Mouse (Mus musculus) cerebellum, adult 2 months (tissue): ENCODE results near the gene Dbp. TPM values are rescaled to one million over a fixed set of nuclear protein-coding genes. Genes with fewer than 3 reads are reported as not detected.

Source experiments
- DNase-seq, 2 experiments: peaks; one replicate each; pipeline ENCODE4 v3.0.0; 2021
- H3K27ac ChIP-seq: fragments of 200-500 bp; 2 replicates; pipeline ENCODE4 v1.5.1; 2012; ENCODE audit warnings: low read length, control low read depth, inconsistent platforms; ENCODE audit not compliant: insufficient read depth
- H3K27me3 ChIP-seq: fragments of 200-500 bp; 2 replicates; pipeline ENCODE4 v1.6.1; 2012; ENCODE audit warnings: inconsistent platforms, mild to moderate bottlenecking, low read length, moderate library complexity; ENCODE audit not compliant: control insufficient read depth, insufficient read depth
- H3K4me1 ChIP-seq: fragments of 200-500 bp; 2 replicates; pipeline ENCODE4 v1.6.1; 2011; ENCODE audit warnings: low read length; ENCODE audit not compliant: control insufficient read depth, insufficient read depth
- H3K4me3 ChIP-seq: fragments of 200-500 bp; replicated peaks from 2 replicates; pipeline ENCODE3; 2011; ENCODE audit warnings: mild to moderate bottlenecking, low read depth, low read length, control low read depth; ENCODE audit not compliant: insufficient read depth
- CTCF ChIP-seq: fragments of 200-500 bp; IDR thresholded peaks from 2 replicates; pipeline ENCODE4 v1.5.1; 2011; ENCODE audit warnings: low read depth, mild to moderate bottlenecking, control low read depth, low read length, moderate library complexity, borderline replicate concordance; ENCODE audit not compliant: insufficient read depth
- POLR2A ChIP-seq: fragments of 200-500 bp; IDR thresholded peaks from 2 replicates; pipeline ENCODE4 v1.6.1; 2011; ENCODE audit warnings: low read length, control low read depth, borderline replicate concordance; ENCODE audit not compliant: insufficient read depth
- WGBS: fragments of 180-500 bp; shearing (Covaris S2); methylation state at CpG from one replicate; pipeline ENCODE4 v1.1.7; 2018; 5-methylcytosine and 5-hydroxymethylcytosine counted together
- polyA plus RNA-seq: library from polyadenylated mRNA; depleted of rRNA; stranded (reverse); fragments of >200 nt; gene quantifications from 2 replicates; pipeline ENCODE4 v1.2.3, GENCODE M21; 2012

Gene Dbp
- polyA plus RNA-seq, 1 experiment: 239 TPM

- 76% methylated on average over 6 of the region's 6 CpGs for WGBS
- no peaks in the 10 kb centered on the region for H3K4me1 ChIP-seq
- TF ChIP-seq CTCF (no peak), POLR2A (no peak)
- H3K4me3 ChIP-seq: no peak overlapping the region
- no peak overlapping the region for H3K27ac ChIP-seq
- H3K27me3 ChIP-seq: no peaks in the 10 kb centered on the region
- DNase-seq: no peak
These were observed 15.8 kb upstream of the Dbp start for GRCm38 (mm10) chr7:45689099-45689498.

GRCm38 (mm10) chr7:45689800-45690199, 15.1 kb upstream of the Dbp start:
- no peak overlapping the region for H3K27ac ChIP-seq
- 81% methylated on average over 11 of the region's 11 CpGs for WGBS

GRCm38 (mm10) chr7:45692364-45692763, 12.5 kb upstream of the Dbp start:
- no peak overlapping the region for H3K4me3 ChIP-seq
- no peak for DNase-seq
- H3K27ac ChIP-seq: no peak overlapping the region
- no peaks in the 10 kb centered on the region for H3K4me1 ChIP-seq
- TF ChIP-seq CTCF (no peak), POLR2A (no peak)
- no peaks in the 10 kb centered on the region for H3K27me3 ChIP-seq
- WGBS: 82% methylated on average over 2 of the region's 2 CpGs

More at GRCm38 (mm10) chr7:45689800-45690199, 15.1 kb upstream of the Dbp start:
- TF ChIP-seq CTCF: no peak
- no peak for TF ChIP-seq POLR2A
- no peak overlapping the region for H3K4me3 ChIP-seq
- no peaks in the 10 kb centered on the region for H3K4me1 ChIP-seq
- no peaks in the 10 kb centered on the region for H3K27me3 ChIP-seq
- no peak for DNase-seq

- Histone ChIP-seq H3K4me3 (no peak within 1 kb of the TSS), H3K4me1 (peaks cover 4% of the 10 kb centered on the region), H3K27ac (no peak within 1 kb of the TSS), H3K27me3 (no peaks in the 10 kb centered on the region)
- WGBS: 88% methylated on average over 50 of the region's 50 CpGs
- no peak for TF ChIP-seq POLR2A
- TF ChIP-seq CTCF: no peak
- no peak for DNase-seq
These were observed 10.8 kb upstream of the Dbp start, which contains the start of gene Sec1 for GRCm38 (mm10) chr7:45693921-45694591. TSS of gene Sec1 (minus strand) at chr7:45694402.

- no peak for DNase-seq
- WGBS: 21% methylated on average over 6 of the region's 6 CpGs
- H3K27me3 ChIP-seq: no peaks in the 10 kb centered on the region
- H3K4me3 ChIP-seq: no peak overlapping the region
- no peak for TF ChIP-seq POLR2A
- peaks cover 4% of the 10 kb centered on the region for H3K4me1 ChIP-seq
- H3K27ac ChIP-seq: no peak overlapping the region
These were observed 9.8 kb upstream of the Dbp start for GRCm38 (mm10) chr7:45695098-45695497.

- 89% methylated on average over 7 of the region's 7 CpGs for WGBS
- peak in 1 of 2 experiments; percentile 11 for DNase-seq
These were observed 7.0 kb upstream of the Dbp start for GRCm38 (mm10) chr7:45697894-45698293.

GRCm38 (mm10) chr7:45699523-45700141, 5.3 kb upstream of the Dbp start, which contains the start of gene Car11:
TSS of gene Car11 (plus strand) at chr7:45699843.
- 1% methylated on average over 35 of the region's 36 CpGs for WGBS
- peak; percentile 57 to 68 for DNase-seq
- TF ChIP-seq POLR2A: peak; percentile 42; the same call in 1 of the 2 replicates
- no peak for TF ChIP-seq CTCF
- Histone ChIP-seq H3K4me1 (peaks cover 10% of the 10 kb centered on the region), H3K4me3 (peak within 1 kb of the TSS; percentile 67), H3K27me3 (no peaks in the 10 kb centered on the region), H3K27ac (peak within 1 kb of the TSS; percentile 83)

More at GRCm38 (mm10) chr7:45697894-45698293, 7.0 kb upstream of the Dbp start:
- Histone ChIP-seq H3K4me1 (peaks cover 6% of the 10 kb centered on the region), H3K27ac (no peak overlapping the region), H3K27me3 (no peaks in the 10 kb centered on the region), H3K4me3 (no peak overlapping the region)
- TF ChIP-seq CTCF: no peak
- no peak for TF ChIP-seq POLR2A
